Mouse (Mus musculus): Measurements from ENCODE around the gene Adgra1. TPM values are rescaled to one million over a fixed set of nuclear protein-coding genes. Genes with fewer than 3 reads are reported as not detected.

Gene Adgra1
- polyA plus RNA-seq, 1 experiment from 2014 or later = 7.6 TPM

DNA sequence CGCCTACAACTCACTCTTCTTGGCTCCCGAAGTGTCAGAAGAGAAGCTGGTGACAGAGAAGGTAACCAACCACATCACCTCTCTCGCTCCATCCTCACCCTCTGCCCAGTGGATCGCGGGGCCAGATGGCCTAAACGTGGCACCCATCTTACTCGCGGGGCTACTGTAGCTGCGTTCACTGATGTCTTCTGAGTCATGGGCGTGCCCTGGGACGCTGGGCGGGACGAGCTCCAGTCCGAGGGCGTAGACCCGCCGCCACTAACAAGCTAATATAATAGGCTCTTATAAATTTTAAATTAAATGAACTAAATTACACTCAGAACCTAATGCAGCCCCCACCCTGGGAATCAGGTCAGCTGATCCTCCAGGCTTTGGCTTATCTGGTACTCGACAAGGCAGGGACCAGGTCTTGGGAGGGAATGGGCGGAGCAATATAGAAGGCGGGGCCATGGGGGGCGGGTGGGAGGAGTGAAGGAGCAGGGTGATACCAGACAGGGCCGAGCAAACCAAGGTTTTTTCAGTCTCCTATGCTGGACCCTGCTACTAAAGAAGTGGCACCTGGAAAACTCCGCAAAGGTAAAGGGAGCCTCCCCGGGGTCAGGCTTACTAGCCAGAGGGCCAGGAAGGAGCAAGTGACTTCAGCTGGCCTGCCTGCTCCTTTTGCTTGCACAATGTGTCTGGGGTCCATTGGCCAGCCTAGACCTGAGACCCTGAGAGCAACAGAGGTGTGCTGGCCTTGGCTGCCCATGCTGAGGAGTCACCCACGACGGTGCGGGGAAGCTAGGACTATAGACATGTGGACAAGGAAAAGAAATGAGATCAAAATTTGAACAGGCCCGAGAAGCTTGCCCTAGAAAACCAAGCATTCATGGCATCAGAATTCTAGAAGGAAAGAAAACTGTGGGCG, 80.4 kb downstream of the Adgra1 start:
- WGBS = 11% methylated on average over 29 of the region's 29 CpGs
- ATAC-seq (ENCODE audit: low FRiP score) = peak; percentile 73
- H3K4me1 ChIP-seq = peaks cover 24% of the 10 kb centered on the region
- peaks cover 71% of the 10 kb centered on the region for H3K27me3 ChIP-seq
- no peaks in the 10 kb centered on the region for H3K36me3 ChIP-seq (replicated peaks)
- H3K9me3 ChIP-seq = no peaks in the 10 kb centered on the region
- no peak overlapping the region for H3K9ac ChIP-seq
- no peak overlapping the region for H3K27ac ChIP-seq
- H3K4me3 ChIP-seq (replicated peaks) = peak overlapping the region; percentile 23
- H3K4me2 ChIP-seq = peak overlapping the region; percentile 44

DNA sequence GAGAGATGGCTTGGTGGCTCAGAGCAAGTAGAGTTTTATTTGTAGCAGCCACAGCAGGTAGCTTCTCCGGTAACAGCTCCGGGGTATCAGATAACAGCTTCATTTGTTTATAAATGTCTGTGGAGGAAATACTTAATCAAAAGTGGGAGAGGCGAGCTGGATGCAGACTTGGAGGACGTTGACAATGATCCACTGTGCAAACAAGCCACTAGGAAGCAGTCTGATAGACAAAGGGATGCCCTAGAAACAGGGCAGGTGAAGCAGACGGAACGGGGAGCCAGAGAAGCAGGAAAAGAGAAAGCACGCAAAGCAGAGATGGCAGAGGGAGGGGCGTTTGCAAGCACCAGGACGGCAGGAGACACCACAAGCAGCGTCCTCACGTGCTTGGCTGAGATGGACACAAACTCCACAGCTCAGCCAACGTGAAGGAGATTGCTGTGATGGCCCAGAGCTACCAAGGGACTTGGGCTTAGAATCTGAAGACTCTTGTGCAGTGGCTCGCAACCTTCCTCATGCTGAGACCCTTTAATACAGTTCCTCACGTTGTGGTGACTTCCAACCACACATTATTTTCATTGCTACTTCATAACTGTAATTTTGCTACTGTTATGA, 81.8 kb downstream of the Adgra1 start:
- no peak overlapping the region for H3K4me3 ChIP-seq (replicated peaks)
- peaks cover 78% of the 10 kb centered on the region for H3K27me3 ChIP-seq
- peaks cover 15% of the 10 kb centered on the region for H3K4me1 ChIP-seq
- no peak overlapping the region for H3K9ac ChIP-seq
- peak overlapping the region; percentile 24; the same call in 1 of the 2 replicates for H3K4me2 ChIP-seq
- H3K27ac ChIP-seq = no peak overlapping the region
- H3K36me3 ChIP-seq (replicated peaks) = no peaks in the 10 kb centered on the region
- WGBS = 6% methylated on average over 14 of the region's 14 CpGs
- ATAC-seq (ENCODE audit: low FRiP score) = no peak
- no peaks in the 10 kb centered on the region for H3K9me3 ChIP-seq

DNA sequence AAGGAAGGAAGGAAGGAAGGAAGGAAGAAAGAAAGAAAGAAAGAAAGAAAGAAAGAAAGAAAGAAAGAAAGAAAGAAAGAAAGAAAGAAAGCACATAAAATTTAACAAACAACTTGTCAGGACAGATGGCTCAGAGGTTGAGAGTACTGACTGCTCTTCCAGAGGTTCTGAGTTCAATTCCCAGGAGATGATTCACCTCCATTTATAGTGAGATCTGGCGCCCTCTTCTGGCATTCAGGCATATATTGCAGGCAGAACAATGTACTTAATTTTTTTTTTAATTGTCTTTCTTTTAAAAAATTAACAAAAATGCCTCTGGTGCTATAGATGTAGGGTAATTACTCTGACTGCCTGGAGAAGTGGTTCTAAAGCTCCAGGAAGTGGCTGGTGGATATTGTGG, 82.4 kb downstream of the Adgra1 start:
- peaks cover 15% of the 10 kb centered on the region for H3K4me1 ChIP-seq
- no peak overlapping the region for H3K4me3 ChIP-seq (replicated peaks)
- H3K9me3 ChIP-seq = no peaks in the 10 kb centered on the region
- ATAC-seq (ENCODE audit: low FRiP score) = no peak
- no peak overlapping the region for H3K9ac ChIP-seq
- no peak overlapping the region for H3K27ac ChIP-seq
- no peak overlapping the region for H3K4me2 ChIP-seq
- H3K27me3 ChIP-seq = peaks cover 78% of the 10 kb centered on the region
- H3K36me3 ChIP-seq (replicated peaks) = no peaks in the 10 kb centered on the region
- WGBS = 0% methylated on average over 1 of the region's 1 CpGs

DNA sequence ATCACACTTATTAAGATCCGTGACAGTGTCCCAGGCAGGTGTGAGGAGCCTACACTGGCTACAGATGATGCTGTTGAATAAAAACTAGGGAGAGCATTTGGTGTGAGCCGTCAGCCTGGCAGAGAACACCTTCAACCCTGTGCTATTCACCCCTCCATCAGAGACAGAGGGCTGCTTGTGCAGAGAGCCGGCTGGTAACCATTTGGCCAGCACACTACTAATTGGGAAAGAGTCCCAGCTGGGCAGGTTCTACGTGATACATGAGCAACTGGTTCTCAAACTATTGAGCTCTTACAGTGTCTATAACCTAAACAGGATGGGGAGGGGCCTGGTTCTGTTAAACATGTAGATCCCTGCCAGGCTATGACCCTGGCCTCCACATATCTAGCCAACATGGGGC, 84.3 kb downstream of the Adgra1 start:
- H3K27ac ChIP-seq = no peak overlapping the region
- H3K9ac ChIP-seq = no peak overlapping the region
- peaks cover 15% of the 10 kb centered on the region for H3K4me1 ChIP-seq
- H3K4me2 ChIP-seq = no peak overlapping the region
- peaks cover 61% of the 10 kb centered on the region for H3K27me3 ChIP-seq
- no peaks in the 10 kb centered on the region for H3K36me3 ChIP-seq (replicated peaks)
- WGBS = 79% methylated on average over 4 of the region's 4 CpGs
- no peaks in the 10 kb centered on the region for H3K9me3 ChIP-seq
- no peak for ATAC-seq (ENCODE audit: low FRiP score)
- no peak overlapping the region for H3K4me3 ChIP-seq (replicated peaks)

Other genes starting within 250 kb of the Adgra1 start
- 0.57 and 0.81 TPM in 2 replicates for gene Cfap46, start 150.4 kb upstream of the Adgra1 start, polyA plus RNA-seq (2016; fragmentation: Nextera tagmentation; extraction: Ambion mirVana)
- 1.2 and 1.3 TPM in 2 replicates for gene Kndc1, start 60.5 kb downstream of the Adgra1 start, polyA plus RNA-seq (2016; fragmentation: Nextera tagmentation; extraction: Ambion mirVana)
- gene Utf1, start 109.6 kb downstream of the Adgra1 start, polyA plus RNA-seq (2016; fragmentation: Nextera tagmentation; extraction: Ambion mirVana) = not detected in 2 replicates
- 0.64 and 0.74 TPM in 2 replicates for gene 6430531B16Rik, start 144.6 kb downstream of the Adgra1 start, polyA plus RNA-seq (2016; fragmentation: Nextera tagmentation; extraction: Ambion mirVana)
- 3.2 and 3.6 TPM in 2 replicates for gene Adam8, start 158.4 kb downstream of the Adgra1 start, polyA plus RNA-seq (2016; fragmentation: Nextera tagmentation; extraction: Ambion mirVana)
- 47.2 and 56.2 TPM in 2 replicates for gene Zfp511, start 202.2 kb downstream of the Adgra1 start, polyA plus RNA-seq (2016; fragmentation: Nextera tagmentation; extraction: Ambion mirVana)
- gene Tubgcp2, start 202.5 kb downstream of the Adgra1 start, polyA plus RNA-seq (2016; fragmentation: Nextera tagmentation; extraction: Ambion mirVana) = 75.6 and 84.8 TPM in 2 replicates
- 2.3 and 3.1 TPM in 2 replicates for gene Msx3, start 214.9 kb downstream of the Adgra1 start, polyA plus RNA-seq (2016; fragmentation: Nextera tagmentation; extraction: Ambion mirVana)
- gene Caly, start 248.4 kb downstream of the Adgra1 start, polyA plus RNA-seq (2016; fragmentation: Nextera tagmentation; extraction: Ambion mirVana) = 21.5 and 22.3 TPM in 2 replicates

Measured in forebrain, embryonic 12.5 days (tissue).